Mouse (Mus musculus): ENCODE measurements around the gene Ispd.

GRCm38 (mm10) chr12:36439396-36439795 lies 58.1 kb downstream of the Ispd start:
- TF ChIP-seq POLR2A (IDR thresholded peaks at IDR 0.05; ENCODE audit: low read depth, low read length) (no peak), CTCF (IDR thresholded peaks at IDR 0.05; ENCODE audit: borderline replicate concordance, insufficient read depth, low read length) (no peak)

Measured in embryonic fibroblast, embryonic 13.5 days (primary cell).